Mouse (Mus musculus): ENCODE results near the gene Msl1. TPM values are rescaled to one million over a fixed set of nuclear protein-coding genes. Genes with fewer than 3 reads are reported as not detected.

The Msl1 gene
- 23.7 and 24.2 TPM in 2 replicates for polyA plus RNA-seq (2015; fragmentation: Nextera tagmentation; extraction: Ambion mirVana)

DNA sequence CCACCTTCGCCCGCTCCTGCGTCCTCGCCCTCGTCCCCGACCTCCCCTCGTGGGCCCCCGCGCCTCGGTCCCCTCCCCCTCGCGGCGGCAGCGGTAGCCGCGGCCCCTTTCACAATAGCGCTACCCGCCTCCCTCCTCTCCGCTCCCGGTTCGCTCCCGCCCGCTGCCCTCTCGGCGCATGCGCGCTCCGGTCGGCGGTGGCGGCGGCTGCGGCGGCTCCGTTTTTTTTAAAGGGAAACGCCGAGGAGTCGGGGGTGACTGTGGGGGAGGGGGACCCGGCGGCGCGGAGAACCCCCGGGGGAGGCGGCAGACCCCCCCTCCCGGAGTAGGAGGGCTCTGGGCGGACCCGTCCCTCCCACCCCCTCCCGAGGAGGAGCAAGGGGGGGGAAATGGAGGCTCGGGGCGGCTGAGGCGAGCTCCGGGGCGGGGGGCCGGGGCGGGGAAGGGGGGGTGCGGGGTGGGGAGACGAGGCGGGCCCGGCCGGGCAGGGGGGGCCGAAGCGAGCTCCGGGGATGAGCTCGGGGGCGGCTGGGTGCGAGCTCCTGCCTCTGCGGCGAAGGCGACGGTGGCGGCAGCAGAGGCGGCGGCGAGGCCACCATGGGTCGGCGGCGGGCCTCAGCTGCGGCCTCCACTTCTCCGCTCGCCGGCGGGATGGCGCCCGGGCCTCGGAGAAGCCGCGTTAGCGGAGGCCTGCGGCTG, at the start of gene Msl1:
Gene Msl1, plus strand, starts transcription at position 502 of the 699 bp plus-strand sequence.
- Histone ChIP-seq H3K4me1 (ENCODE audit: insufficient read depth, low read length) (peaks cover 44% of the 10 kb centered on the region), H3K27me3 (ENCODE audit: insufficient read depth, low read length) (no peaks in the 10 kb centered on the region), H3K9me3 (ENCODE audit: low read length) (no peaks in the 10 kb centered on the region), H3K9ac (replicated peaks; ENCODE audit: low read length) (peak within 1 kb of the TSS; percentile 100), H3K4me2 (replicated peaks; ENCODE audit: low read depth, low read length) (peak within 1 kb of the TSS; percentile 96), H3K4me3 (ENCODE audit: low read length) (peak within 1 kb of the TSS; percentile 100), H3K27ac (ENCODE audit: low read length) (peak within 1 kb of the TSS; percentile 100), H3K36me3 (ENCODE audit: insufficient read depth, low read length) (peaks cover 16% of the 10 kb centered on the region)
- WGBS, result 0% methylated on average over 25 of the region's 89 CpGs
- ATAC-seq (ENCODE audit: low FRiP score, low TSS enrichment), result peak; percentile 53

DNA sequence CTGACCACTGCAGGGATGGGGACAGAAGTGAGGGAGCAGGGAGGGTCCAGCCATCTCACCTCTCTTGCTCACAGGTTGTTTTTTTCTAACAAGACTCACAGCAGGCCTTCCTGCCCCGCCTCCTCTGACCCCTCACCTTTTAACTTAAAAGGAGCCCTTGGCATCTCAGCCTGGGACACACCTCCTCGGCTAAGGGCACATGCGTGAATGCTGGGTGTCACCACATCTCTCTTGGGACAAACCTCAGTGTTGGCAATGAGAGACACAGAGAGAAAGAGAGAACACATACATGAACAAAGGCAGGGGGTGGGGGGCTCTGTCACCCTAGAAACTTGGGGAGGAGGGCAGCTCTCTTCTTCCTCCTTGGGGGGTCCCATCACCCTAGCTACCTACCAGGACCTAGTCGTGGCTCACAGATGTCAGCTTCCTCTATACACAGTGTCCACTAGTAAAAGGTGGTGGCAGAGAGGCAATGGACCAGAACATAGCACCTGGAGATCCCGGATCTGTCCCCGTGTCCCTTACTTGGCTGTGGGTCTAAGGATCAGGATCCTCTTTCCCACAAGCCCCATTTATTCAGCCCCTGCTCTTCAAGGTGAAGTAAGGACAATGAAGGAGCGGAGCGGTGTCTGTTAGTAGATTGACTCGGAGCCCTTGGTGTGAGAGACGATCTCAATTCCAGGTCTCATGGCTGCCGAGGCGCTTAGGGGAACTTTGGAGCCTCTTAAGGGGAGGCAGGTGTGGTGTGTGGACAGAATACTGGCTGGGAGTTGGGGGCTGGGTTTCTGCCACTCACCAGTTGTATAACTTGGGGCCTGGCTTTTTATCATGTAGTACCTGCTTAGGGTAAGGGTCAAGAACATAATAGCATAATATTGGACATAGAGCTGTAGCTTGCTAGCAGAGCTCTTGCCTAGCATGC, 49.1 kb upstream of the Msl1 start:
- H3K9me3 ChIP-seq (ENCODE audit: low read length), result no peaks in the 10 kb centered on the region
- H3K36me3 ChIP-seq (ENCODE audit: insufficient read depth, low read length), result no peaks in the 10 kb centered on the region
- no peak overlapping the region for H3K4me3 ChIP-seq (ENCODE audit: low read length)
- WGBS, result 45% methylated on average over 12 of the region's 12 CpGs
- peak overlapping the region; percentile 3; the same call in 1 of the 2 replicates for H3K9ac ChIP-seq (replicated peaks; ENCODE audit: low read length)
- no peak for ATAC-seq (ENCODE audit: low FRiP score, low TSS enrichment)
- peak overlapping the region; percentile 27 for H3K27ac ChIP-seq (ENCODE audit: low read length)
- peaks cover 87% of the 10 kb centered on the region for H3K4me1 ChIP-seq (ENCODE audit: insufficient read depth, low read length)
- H3K4me2 ChIP-seq (replicated peaks; ENCODE audit: low read depth, low read length), result peak overlapping the region; percentile 41; the same call in 1 of the 2 replicates
- H3K27me3 ChIP-seq (ENCODE audit: insufficient read depth, low read length), result no peaks in the 10 kb centered on the region

GRCm38 (mm10) chr11:98746855-98747693, 48.2 kb upstream of the Msl1 start:
- Histone ChIP-seq H3K4me3 (ENCODE audit: low read length) (peak overlapping the region; percentile 2), H3K9ac (replicated peaks; ENCODE audit: low read length) (peak overlapping the region; percentile 34), H3K4me2 (replicated peaks; ENCODE audit: low read depth, low read length) (peak overlapping the region; percentile 41), H3K27me3 (ENCODE audit: insufficient read depth, low read length) (no peaks in the 10 kb centered on the region), H3K9me3 (ENCODE audit: low read length) (no peaks in the 10 kb centered on the region), H3K36me3 (ENCODE audit: insufficient read depth, low read length) (no peaks in the 10 kb centered on the region), H3K27ac (ENCODE audit: low read length) (peak overlapping the region; percentile 27), H3K4me1 (ENCODE audit: insufficient read depth, low read length) (peaks cover 94% of the 10 kb centered on the region)
- ATAC-seq (ENCODE audit: low FRiP score, low TSS enrichment), result peak; percentile 40
- WGBS, result 3% methylated on average over 19 of the region's 19 CpGs

DNA sequence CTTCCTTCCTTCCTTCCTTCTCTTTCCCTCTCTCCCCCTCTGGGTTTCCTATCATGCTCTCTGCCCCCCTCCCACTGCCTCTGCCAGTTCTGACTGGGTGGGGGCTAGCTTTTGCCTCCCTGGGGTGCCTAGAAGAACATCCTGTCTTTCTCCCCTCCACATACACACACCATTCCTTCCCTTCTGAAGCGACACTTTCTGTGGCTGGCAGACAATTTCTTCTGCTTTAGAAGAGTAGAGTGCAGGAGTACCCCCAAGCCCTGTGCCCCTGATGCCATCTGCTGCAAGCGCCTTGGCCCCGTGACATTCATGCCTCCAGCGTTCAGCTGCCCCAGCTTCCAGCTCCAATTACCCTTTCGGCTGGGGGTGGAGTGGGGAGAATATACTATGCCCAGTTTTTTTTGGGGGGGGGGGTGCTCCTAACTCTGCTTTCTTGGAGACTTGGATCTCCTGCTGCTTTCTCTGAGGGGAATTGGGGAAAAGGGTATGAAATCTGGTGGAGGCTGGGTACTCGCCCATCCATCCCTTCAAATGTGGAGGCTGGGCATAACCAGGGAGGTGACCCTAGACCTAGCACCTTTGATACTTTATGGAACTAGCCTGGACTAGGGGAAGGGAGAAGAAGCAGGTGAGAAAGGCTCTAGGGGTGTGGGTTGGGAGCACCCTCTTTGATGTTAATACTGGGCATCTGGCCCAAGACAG, 47.4 kb upstream of the Msl1 start:
- Histone ChIP-seq H3K9ac (replicated peaks; ENCODE audit: low read length) (peak overlapping the region; percentile 48; the same call in 1 of the 2 replicates), H3K4me1 (ENCODE audit: insufficient read depth, low read length) (peaks cover 98% of the 10 kb centered on the region), H3K36me3 (ENCODE audit: insufficient read depth, low read length) (no peaks in the 10 kb centered on the region), H3K27me3 (ENCODE audit: insufficient read depth, low read length) (no peaks in the 10 kb centered on the region), H3K4me2 (replicated peaks; ENCODE audit: low read depth, low read length) (peak overlapping the region; percentile 21), H3K27ac (ENCODE audit: low read length) (peak overlapping the region; percentile 71), H3K9me3 (ENCODE audit: low read length) (no peaks in the 10 kb centered on the region), H3K4me3 (ENCODE audit: low read length) (no peak overlapping the region)
- 25% methylated on average over 6 of the region's 6 CpGs for WGBS
- ATAC-seq (ENCODE audit: low FRiP score, low TSS enrichment), result no peak

DNA sequence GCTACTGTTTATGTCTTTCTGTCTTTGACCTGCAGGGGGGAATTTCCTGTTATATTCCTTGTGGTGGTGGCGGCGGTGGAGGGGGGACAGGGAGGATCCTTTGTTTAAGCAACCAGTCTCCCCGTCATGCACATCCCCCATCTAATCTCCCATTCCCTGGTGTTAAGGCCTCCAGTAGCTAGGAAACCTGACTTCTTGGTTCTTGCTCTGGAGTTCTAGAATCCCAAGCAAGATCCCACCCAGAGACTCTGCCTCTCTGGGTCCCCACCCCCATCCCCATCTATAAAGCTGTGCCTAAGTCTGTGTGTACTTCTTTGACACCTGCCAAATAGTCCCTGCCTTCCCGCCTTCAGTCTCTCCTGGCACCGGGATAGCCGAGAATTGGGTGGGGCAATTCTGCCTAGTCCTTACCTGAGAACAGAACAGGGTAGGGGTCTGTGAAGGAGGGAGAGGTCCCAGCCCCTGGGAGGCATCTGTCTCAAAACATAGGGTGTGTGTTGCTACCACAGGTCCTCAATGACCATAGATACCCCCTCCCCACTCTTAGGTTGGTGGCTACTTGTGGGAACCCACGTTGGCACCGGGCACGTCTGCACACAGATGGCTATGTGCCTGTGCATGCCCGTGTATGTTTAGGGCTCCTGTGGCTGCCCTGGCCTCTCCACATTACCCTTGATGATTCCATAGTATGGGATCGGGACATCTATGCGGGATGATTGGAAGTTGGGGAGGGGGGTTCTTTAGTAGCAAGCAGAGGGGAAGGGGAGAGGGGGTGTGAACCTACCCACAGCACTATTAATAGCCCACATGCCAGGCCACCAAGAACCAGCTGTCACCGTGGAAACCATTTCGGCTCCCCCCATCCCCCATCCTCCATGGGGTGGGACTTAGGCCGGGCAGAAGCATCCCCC, 46.6 kb upstream of the Msl1 start:
- 35% methylated on average over 15 of the region's 15 CpGs for WGBS
- Histone ChIP-seq H3K4me1 (ENCODE audit: insufficient read depth, low read length) (peaks cover 96% of the 10 kb centered on the region), H3K4me3 (ENCODE audit: low read length) (no peak overlapping the region), H3K27me3 (ENCODE audit: insufficient read depth, low read length) (no peaks in the 10 kb centered on the region), H3K27ac (ENCODE audit: low read length) (peak overlapping the region; percentile 71; the same call in 1 of the 2 replicates), H3K36me3 (ENCODE audit: insufficient read depth, low read length) (peaks cover 5% of the 10 kb centered on the region; the same call in 1 of the 2 replicates), H3K9me3 (ENCODE audit: low read length) (no peaks in the 10 kb centered on the region), H3K4me2 (replicated peaks; ENCODE audit: low read depth, low read length) (peak overlapping the region; percentile 21), H3K9ac (replicated peaks; ENCODE audit: low read length) (peak overlapping the region; percentile 3; the same call in 1 of the 2 replicates)
- no peak for ATAC-seq (ENCODE audit: low FRiP score, low TSS enrichment)

DNA sequence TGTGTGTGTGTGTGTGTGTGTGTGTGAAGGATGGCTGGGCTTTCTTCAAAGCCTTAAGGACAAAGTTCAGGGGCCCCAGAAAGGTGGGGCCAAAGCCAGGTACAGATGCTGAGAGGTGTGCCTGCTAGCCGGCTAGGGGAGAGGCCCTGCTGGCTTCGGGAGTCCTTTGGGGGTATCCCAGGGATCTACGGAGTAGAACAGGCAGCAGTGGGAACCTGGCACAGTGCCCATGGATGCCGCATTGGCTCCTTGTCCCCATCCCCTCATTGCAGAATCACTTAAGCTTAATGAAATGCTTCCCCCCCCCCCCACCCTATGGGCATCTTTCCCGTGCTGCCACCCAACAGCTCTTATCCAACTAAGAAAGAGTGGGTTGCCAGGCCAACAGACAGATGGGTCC, 45.6 kb upstream of the Msl1 start:
- ATAC-seq (ENCODE audit: low FRiP score, low TSS enrichment), result no peak
- H3K9me3 ChIP-seq (ENCODE audit: low read length), result no peaks in the 10 kb centered on the region
- H3K36me3 ChIP-seq (ENCODE audit: insufficient read depth, low read length), result peaks cover 10% of the 10 kb centered on the region; the same call in 1 of the 2 replicates
- peak overlapping the region; percentile 85 for H3K27ac ChIP-seq (ENCODE audit: low read length)
- peaks cover 95% of the 10 kb centered on the region for H3K4me1 ChIP-seq (ENCODE audit: insufficient read depth, low read length)
- peak overlapping the region; percentile 10; the same call in 1 of the 2 replicates for H3K9ac ChIP-seq (replicated peaks; ENCODE audit: low read length)
- 46% methylated on average over 5 of the region's 5 CpGs for WGBS
- no peak overlapping the region for H3K4me3 ChIP-seq (ENCODE audit: low read length)
- no peaks in the 10 kb centered on the region for H3K27me3 ChIP-seq (ENCODE audit: insufficient read depth, low read length)
- H3K4me2 ChIP-seq (replicated peaks; ENCODE audit: low read depth, low read length), result no peak overlapping the region

DNA sequence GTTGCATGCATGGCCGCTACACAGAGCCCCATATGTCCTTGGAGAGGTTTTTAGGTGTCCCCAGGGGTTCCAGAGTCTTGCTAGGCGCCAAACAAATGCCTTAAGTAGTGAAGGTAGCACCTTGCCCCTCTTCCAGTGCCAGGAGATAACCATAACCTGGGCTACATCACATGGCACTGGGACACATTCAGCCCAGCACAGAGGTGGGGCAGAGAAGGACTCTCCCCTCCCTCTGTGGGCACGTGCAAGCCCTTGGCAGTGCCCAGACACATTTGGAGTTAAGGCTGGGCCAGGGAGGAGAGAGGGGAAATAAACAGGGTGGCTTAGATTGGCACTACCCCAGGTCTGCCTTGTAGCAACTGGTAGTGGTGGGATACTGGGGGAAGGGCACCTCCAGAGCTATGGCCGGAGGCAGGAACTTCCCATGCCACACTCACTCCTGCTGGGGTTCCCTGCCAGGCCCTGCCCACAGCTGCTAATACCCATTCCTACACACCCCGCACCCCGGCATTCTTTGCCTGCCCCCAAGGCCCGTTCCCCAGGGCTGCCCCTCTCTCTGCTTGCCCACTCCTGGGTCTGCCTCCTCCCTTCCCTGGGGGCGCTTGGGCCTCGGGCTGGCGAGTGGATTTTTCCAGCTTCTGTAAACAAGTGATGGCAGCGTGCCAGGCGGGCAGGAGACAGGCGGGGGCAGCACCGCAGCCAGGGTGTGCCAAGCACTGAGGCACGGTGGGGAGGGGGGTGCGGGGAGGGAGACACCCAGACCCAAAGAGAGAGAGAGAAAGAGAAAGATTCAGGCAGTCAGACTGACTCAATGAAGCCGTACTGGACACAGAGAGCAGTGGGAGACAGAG, 44.7 kb upstream of the Msl1 start:
- Histone ChIP-seq H3K27ac (ENCODE audit: low read length) (peak overlapping the region; percentile 85), H3K9me3 (ENCODE audit: low read length) (no peaks in the 10 kb centered on the region), H3K27me3 (ENCODE audit: insufficient read depth, low read length) (no peaks in the 10 kb centered on the region), H3K36me3 (ENCODE audit: insufficient read depth, low read length) (peaks cover 10% of the 10 kb centered on the region; the same call in 1 of the 2 replicates), H3K9ac (replicated peaks; ENCODE audit: low read length) (peak overlapping the region; percentile 46), H3K4me3 (ENCODE audit: low read length) (no peak overlapping the region), H3K4me1 (ENCODE audit: insufficient read depth, low read length) (peaks cover 90% of the 10 kb centered on the region), H3K4me2 (replicated peaks; ENCODE audit: low read depth, low read length) (peak overlapping the region; percentile 34)
- WGBS, result 22% methylated on average over 15 of the region's 17 CpGs
- ATAC-seq (ENCODE audit: low FRiP score, low TSS enrichment), result peak; percentile 13

Data from kidney, embryonic 16.5 days (tissue).